Mouse (Mus musculus) megakaryocyte, adult 5-6 weeks (primary cell): ENCODE measurements at regions not wholly inside any gene's neighbourhood (a gene's known extent, or its start where the extent isn't known, plus 50 kb on each side); places are given as distances from the start of the nearest gene placed in this dataset.

Source experiments
- ATAC-seq: 2 replicates; pipeline ENCODE4 v1.8.0; 2016; ENCODE audit warnings: mild to moderate bottlenecking, inconsistent platforms; ENCODE audit not compliant: poor library complexity, severe bottlenecking

- ATAC-seq = no peak
Observed at GRCm38 (mm10) chr3:37890202-37890601, 165.9 kb upstream of the Gm5148 start.

DNA sequence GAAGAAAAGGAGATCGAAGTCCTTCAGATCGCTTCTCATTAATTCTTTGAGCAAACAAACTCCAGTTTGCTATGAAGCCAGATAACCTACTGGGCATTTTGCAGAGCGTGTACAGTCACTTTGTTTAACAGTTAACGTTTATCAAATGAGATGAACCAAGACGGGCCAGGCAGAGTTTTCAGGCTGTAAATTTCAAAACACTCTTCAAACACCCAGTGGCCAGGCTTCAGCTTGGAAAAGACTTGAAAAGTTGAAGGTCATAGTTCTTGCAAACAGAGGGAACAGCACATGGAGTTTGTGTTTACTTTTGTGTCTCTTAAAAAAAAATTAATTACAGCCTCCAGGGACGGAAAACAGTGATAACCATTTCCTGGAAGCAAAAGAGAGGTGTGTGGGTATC is 164.2 kb upstream of the Gm5148 start:
- ATAC-seq = no peak

DNA sequence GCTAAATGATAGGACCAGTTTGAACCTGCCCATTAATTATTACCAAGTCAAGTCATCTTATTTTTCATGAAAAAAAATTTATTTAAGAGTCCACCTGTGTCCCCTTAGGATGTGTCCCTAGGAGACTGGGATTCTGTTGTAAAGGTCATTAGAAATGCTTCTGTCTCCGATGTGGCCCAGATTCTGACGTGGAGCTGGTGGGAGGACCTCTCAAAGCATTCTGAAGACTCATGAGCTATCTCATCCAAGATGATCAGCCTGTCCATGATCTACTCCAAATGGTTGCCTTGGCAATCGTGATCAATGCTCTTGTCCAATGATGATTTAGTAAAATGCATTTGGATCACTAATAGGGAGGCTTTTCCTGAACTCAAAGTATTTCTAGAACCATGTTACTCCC is 163.4 kb upstream of the Gm5148 start:
- no peak for ATAC-seq

DNA sequence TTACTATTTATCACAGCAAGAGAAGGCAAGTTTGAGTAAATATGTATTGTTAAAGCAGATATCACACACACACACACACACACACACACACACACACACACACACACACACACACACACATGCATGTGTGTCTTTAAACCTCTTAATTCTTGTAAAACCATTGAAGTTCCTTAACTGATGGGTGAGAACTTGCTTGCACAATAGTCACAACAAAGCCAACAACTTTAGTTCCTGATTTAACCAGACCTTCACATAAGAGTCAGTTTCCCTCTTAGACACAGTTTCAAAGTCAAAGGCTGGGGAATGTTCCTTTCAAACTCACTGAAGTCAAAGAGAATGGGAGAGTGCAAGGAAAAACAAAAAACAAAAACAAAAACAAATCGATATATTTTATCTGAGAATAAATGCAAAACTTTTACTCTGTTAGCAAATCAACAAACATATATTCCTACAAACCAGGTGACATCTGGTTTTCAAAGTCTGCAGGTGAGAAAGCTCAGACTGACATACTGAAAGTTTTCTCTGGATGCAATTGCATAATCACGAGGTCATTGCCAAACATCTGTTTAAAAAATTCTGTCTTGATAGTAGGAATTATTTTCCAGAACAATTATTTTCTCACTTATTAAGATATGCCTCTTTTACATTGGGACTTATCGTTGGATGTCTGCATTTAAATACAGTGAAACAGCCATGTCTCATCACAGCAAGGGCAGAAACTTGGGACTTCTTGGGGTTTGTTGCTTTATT is 162.6 kb upstream of the Gm5148 start:
- ATAC-seq = 0 out of 2 replicates have a peak, but pooled peaks have one; percentile 45

DNA sequence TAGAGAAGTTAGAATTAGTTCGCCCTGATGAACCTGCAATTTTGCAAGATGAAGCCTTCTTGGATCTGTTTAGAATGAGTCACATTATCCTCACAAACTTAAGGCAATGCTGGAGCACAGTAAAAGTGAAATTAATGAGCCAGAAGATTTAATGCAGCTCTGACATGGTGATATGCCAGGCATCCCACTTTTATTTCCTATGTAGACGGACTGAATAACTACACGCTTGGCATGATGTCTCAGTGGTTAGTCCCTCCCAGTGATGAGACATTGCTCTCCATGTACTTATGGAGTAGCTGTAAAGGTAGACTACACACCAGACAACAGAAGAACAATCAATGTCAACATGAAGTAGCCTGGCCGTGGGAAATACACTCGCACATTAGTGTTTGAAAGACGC is 161.5 kb upstream of the Gm5148 start:
- no peak for ATAC-seq

GRCm38 (mm10) chr3:37882417-37882816 is 158.1 kb upstream of the Gm5148 start:
- ATAC-seq = no peak

GRCm38 (mm10) chr3:37881016-37881415 is 156.7 kb upstream of the Gm5148 start:
- ATAC-seq = no peak

DNA sequence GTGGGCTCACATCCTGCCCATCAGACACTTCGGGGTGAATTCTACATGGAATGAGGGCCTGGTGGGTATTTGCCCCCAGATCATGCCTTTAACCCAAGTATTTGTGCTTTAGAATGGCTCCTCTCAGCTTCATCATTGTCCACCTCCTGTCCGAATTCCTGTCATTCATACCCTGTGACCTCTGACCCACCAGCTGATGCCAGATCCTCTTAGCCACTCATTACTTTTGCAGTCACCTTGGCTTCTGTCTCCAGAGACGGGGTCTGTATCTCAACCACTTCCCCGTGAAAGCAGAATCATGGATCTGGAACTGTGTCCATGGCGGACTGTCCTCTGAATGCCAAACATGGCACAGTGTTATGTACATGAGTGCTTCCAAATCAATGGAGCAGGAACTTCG is 154.8 kb upstream of the Gm5148 start:
- no peak for ATAC-seq

DNA sequence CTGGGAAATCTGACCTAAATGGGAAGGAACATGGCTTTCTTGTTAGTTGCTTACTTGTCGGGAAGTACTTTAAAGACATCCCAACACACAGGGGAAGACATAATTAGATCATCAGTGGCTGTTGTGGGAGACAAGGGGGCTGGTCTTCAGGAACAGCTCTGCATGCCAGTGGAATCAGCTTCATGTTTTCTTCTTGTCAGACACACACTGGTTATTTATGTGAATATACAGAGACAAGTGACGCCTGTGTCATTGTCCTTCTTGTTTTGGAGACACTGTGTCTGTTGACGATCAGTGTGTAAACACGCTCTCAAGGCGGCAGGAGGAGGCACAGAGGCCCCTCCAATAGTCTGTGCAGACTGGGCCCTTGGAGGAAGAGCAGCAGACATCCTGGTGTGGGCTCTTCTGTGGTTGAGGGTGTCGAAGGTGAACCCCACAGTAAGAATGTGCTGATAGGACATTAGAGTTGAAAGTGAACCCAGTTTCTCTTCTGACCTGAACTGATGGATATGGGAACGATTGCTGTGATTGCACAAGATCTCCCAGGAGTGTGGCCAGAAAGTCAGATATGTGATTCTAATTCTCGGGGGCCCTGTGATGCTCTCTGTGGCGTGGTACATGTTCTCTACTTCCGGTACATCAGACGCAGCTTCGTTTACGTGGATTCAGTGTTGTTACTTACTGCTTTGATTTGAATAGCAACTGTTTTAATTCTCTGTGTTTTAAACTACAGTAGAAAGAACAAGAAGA is 151.9 kb upstream of the Gm5148 start:
- no peak for ATAC-seq

DNA sequence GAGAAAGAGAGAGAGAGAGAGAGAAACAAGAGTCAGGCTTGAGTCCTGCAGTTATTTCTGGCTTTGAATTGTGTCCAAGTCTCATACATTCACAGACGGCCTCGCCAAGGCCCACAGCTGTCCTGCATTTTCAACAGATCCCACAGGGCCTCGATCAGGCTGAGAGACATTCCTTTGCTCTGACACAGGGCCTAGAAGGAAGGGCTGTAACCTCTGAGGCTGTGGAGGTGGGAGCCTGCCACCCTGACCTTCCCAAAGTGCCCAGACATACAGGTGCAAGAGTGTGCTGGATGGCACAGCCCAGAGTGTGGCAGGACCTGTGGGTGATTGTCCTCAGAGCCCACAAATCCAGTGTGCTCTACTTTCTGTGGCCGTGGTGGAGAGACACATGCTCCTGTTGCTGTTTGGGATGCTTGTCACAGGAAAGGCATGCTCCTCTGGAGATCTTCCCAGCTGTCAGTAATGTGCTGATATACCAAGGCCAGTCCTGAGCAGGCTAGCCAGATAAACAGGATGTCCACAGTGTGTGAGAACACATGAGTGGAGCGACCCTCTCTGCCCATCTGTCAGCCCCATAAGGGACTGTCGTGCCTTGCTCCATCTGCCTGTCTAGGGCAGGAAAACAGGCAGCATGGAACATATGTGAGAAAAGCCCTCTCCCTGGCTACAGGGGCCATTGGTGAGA is 151.2 kb upstream of the Gm5148 start:
- no peak for ATAC-seq

- ATAC-seq = no peak
Observed at GRCm38 (mm10) chr3:37874864-37875263, 150.6 kb upstream of the Gm5148 start.

GRCm38 (mm10) chr3:37874346-37874745 is 150.1 kb upstream of the Gm5148 start:
- ATAC-seq = no peak

DNA sequence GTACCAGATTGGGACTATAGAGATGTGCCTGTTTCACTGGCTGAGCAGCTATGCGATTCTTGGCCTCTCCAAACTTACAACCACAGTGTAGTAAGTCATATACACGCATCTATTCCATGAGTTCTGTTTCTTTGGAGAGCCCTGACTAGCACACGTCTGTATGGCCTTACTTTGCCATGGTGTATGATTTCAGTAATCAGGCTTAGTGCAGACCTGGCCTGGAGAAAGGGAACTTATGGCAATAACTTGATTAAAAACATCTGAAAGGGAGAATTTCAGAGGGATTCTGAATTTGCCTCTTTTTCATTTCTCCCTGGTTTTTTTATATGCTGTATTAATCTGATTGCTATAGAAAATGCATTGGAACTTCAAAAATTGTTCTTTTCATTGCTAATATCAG is 148.0 kb upstream of the Gm5148 start:
- no peak for ATAC-seq

- ATAC-seq = no peak
Observed at GRCm38 (mm10) chr3:37871076-37871475, 146.8 kb upstream of the Gm5148 start.

DNA sequence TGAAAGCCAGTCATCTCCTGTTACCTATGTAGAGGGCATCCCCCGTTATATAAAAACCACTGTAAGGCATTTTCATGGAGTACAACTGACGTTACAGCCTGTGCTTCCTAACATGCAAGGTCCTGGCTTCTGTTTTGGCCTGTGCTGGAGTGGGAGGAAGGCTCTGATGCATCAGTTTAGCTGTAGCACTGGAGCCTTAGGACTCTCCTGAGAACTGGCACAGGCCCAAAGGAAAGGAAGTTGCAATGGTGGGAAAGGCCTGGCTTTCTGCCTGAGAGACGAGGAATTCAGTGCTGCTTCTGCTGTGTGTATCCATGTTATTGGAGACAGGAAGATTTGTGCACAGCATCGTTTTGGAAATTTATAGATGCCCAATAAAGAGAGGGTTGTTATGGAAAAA is 144.2 kb upstream of the Gm5148 start:
- no peak for ATAC-seq

DNA sequence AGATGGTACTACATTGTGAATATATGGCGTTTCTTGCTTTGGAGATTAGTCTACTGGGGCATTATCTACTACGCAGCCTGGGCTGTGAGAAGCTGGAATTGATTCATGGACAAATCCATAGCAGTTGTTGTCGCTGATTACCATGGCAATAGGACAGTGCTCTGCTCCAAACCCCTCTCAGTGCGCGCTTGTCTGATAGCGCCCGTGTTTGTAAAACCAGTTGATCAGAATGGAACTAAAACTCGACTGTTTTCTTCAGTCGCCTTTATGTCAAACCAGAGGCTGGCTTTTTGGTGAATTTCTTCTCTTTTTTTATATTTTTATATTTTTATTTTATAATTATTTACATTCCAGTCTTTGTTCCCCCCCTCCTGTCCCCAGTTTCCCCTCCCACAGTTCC is 138.5 kb upstream of the Gm5148 start:
- ATAC-seq = no peak

DNA sequence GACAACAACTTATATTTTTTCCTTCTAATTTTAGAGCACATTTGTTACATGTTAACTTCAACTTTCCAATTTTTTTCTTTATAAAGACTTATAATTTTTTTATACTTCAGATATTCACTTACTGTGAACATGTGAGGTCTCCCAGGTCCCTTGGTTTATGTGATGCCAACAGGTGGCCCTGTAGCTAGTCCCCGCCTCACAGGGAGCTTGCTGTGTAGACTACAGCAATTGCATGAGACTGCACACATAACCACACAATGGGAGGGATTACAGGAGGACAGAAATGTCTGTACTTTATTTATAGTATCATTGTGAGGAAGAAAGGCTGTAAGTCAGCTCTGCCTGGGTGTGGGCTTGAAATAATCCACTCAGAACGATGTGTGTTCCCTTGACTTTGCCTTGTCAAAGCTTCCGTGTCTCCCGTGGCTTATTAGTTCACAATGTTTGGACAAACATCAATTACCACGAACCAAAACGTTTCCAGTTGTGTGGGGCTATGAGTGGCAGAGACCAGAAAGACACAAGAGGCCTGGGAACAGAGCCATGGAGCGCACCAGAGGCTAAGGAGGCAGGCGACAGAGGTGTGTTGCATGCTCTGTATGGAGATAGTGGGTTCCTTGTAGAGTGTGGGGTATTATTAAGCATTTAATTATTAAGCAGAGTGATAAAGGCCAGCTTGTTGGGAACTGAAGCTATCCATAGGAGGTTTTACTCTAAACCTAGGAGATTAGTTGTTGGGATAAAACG is 136.6 kb upstream of the Gm5148 start:
- no peak for ATAC-seq

DNA sequence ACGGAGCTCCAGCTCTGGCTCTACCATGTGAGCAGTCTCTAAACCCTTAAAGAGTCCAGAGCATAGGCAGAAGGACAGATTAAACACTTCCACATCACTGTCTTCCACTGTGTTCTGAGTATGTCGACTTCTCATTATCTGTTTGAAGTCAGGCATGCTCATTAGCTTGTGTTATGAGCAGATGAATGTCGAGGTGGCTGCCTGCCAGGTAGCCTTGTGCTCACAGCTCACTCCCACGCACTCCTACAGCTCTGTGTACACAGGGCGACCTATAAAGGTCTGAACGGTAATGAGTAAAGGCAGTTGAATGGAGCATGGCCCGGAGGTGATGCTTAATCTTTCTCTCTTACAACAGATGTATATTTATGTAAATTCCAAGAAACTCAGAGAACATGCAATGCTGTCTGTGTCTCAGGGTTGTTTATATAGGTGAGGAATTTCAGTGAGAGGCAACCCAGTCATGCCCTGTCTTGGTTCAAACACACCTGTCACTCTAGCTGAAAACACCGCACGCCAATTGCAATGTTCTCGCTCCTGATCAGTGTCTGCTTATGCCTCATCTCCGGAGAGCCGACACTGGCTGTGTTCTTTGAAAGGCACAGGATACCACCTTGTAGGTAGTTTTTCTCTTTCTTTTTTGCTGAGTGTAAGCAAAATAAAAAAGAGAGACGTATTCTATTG is 135.9 kb upstream of the Gm5148 start:
- ATAC-seq = no peak

DNA sequence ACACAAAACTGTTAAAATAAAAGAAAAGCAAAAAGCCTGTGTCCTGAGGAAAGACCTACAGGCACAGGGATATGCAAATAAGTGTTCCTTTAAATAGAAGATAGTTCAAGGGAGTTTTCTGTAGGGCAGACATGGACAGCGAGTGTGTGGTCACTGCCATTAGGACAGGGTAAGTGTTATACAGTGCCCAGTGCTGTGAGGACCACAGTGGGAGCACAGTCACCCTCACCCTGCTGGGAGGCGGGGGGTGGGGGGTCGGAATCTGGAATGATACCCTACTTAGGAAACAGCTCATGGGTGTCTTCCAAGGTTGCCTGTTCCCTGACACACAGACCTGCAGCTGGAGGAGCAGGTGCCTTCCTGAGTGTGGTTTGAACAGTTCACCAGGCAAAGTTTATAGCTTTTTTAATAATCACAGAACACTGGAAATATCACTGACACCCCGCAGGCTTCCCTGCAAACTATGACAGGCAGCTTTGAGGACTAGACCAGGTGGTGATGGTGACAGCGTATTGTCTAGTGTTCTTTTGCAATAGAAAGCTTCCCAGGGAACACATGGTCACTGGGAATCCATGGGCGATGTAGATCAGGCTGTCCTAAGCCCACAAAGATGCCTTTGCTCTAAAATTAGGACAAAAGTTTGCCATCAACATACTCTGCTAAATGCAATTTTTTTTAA is 134.5 kb upstream of the Gm5148 start:
- no peak for ATAC-seq
